Mouse (Mus musculus) ES-E14 (cell line): ENCODE data around the gene Elmo3. TPM values are rescaled to one million over a fixed set of nuclear protein-coding genes. Genes with fewer than 3 reads are reported as not detected.

ENCODE experiments used
- DNase-seq: peaks from one replicate; pipeline ENCODE4 v3.0.0-alpha.2; 2013; ENCODE audit warnings: low read depth, low spot score
- H3K27ac ChIP-seq: 2 replicates; pipeline ENCODE4 v1.5.1; 2012; ENCODE audit warnings: low read depth, mild to moderate bottlenecking, low read length, moderate library complexity, mixed read lengths; ENCODE audit not compliant: poor library complexity, insufficient read depth, severe bottlenecking
- H3K36me3 ChIP-seq: 2 replicates; pipeline ENCODE4 v1.6.1; 2012; ENCODE audit warnings: mild to moderate bottlenecking, low read length, moderate library complexity, mixed read lengths; ENCODE audit not compliant: control insufficient read depth, poor library complexity, insufficient read depth, severe bottlenecking
- H3K4me1 ChIP-seq, 2 experiments: fragments of 150-350 bp in 1 of 2; sonication (generic) in 1 of 2; 2 replicates each; pipeline ENCODE4 v1.6.1; 2012; ENCODE audit warnings: low read length in 2 of 2, mild to moderate bottlenecking in 1 of 2, mixed read lengths in 1 of 2; ENCODE audit not compliant: control insufficient read depth in 2 of 2, insufficient read depth in 2 of 2, poor library complexity in 1 of 2
- H3K4me3 ChIP-seq, 2 experiments: fragments of 150-350 bp in 1 of 2; sonication (generic) in 1 of 2; 2 replicates each; pipeline ENCODE4 v1.5.1; 2012; ENCODE audit warnings: low read length in 2 of 2, low read depth in 1 of 2, mild to moderate bottlenecking in 1 of 2, mixed read lengths in 1 of 2; ENCODE audit not compliant: insufficient read depth in 1 of 2, poor library complexity in 1 of 2, severe bottlenecking in 1 of 2
- H3K9ac ChIP-seq: 2 replicates; pipeline ENCODE4 v1.6.1; 2012; ENCODE audit warnings: low read depth, mild to moderate bottlenecking, low read length, mixed read lengths; ENCODE audit not compliant: poor library complexity, insufficient read depth, severe bottlenecking
- H3K9me3 ChIP-seq: fragments of 150-350 bp; sonication (generic); 2 replicates; pipeline ENCODE4 v1.6.1; 2012; ENCODE audit warnings: low read depth, mild to moderate bottlenecking, low read length; ENCODE audit not compliant: control insufficient read depth, insufficient read depth
- CHD2 ChIP-seq: IDR thresholded peaks from 2 replicates; pipeline ENCODE4 v1.6.1; 2014; ENCODE audit warnings: mild to moderate bottlenecking, low read depth, low read length, inconsistent platforms
- HCFC1 ChIP-seq: IDR thresholded peaks from 2 replicates; pipeline ENCODE4 v1.6.1; 2012; ENCODE audit warnings: low read length, inconsistent platforms, borderline replicate concordance; ENCODE audit not compliant: insufficient read depth
- MAFK ChIP-seq: IDR thresholded peaks from 2 replicates; pipeline ENCODE4 v1.6.1; 2014; ENCODE audit warnings: mild to moderate bottlenecking, low read depth, low read length, inconsistent platforms; ENCODE audit not compliant: insufficient read depth
- ZC3H11A ChIP-seq: IDR thresholded peaks from 2 replicates; pipeline ENCODE4 v1.6.1; 2012; ENCODE audit warnings: low read depth, mild to moderate bottlenecking, inconsistent platforms, low read length, borderline replicate concordance
- ZNF384 ChIP-seq: IDR thresholded peaks from 2 replicates; pipeline ENCODE4 v1.6.1; 2012; ENCODE audit warnings: low read depth, low read length, inconsistent platforms
- in situ Hi-C, 2 experiments: fragments of 600-800 bp; cut with MboI; formaldehyde crosslinking; loops; one replicate each; pipeline ENCODE4 v1.15.1; 2025; ENCODE audit warnings: low sequenced_read_pairs in 2 of 2, inconsistent platforms in 1 of 2; ENCODE audit not compliant: unreplicated experiment in 2 of 2
- total RNA-seq: library from RNA; depleted of rRNA; stranded (reverse); fragments of 300-350 nt; gene quantifications from 2 replicates; pipeline ENCODE4 v1.2.3, GENCODE M21; 2012; rRNA removed

The Elmo3 gene
- total RNA-seq, 1 experiment: 3.5 TPM

- Histone ChIP-seq H3K9ac (no peak overlapping the region), H3K27ac (no peak overlapping the region), H3K4me1 (peaks cover 2 to 16% of the 10 kb centered on the region in 2 experiments; a peak in 2 of 4 replicates), H3K4me3 (no peak overlapping the region), H3K9me3 (no peaks in the 10 kb centered on the region), H3K36me3 (peaks cover 6% of the 10 kb centered on the region)
- in situ Hi-C loops: no loop called here
- TF ChIP-seq HCFC1 (no peak), ZC3H11A (no peak), CHD2 (no peak), MAFK (no peak), ZNF384 (no peak)
- DNase-seq: no peak
Measured at GRCm38 (mm10) chr8:105359208-105359607, 53.8 kb downstream of the Elmo3 start.

GRCm38 (mm10) chr8:105359646-105360045, 54.2 kb downstream of the Elmo3 start:
- in situ Hi-C loops: no loop called here
- H3K4me1 ChIP-seq: peaks cover under 1 to 16% of the 10 kb centered on the region in 2 experiments; a peak in 2 of 4 replicates
- no peak overlapping the region for H3K9ac ChIP-seq
- H3K9me3 ChIP-seq: no peaks in the 10 kb centered on the region
- H3K36me3 ChIP-seq: peaks cover 6% of the 10 kb centered on the region
- H3K4me3 ChIP-seq: no peak overlapping the region
- TF ChIP-seq MAFK (no peak), HCFC1 (no peak), CHD2 (no peak), ZNF384 (no peak), ZC3H11A (no peak)
- no peak overlapping the region for H3K27ac ChIP-seq
- no peak for DNase-seq

Other genes with a start within 250 kb of the Elmo3 start
- gene Ces3b, start 221.8 kb upstream of the Elmo3 start, total RNA-seq: not detected in 2 replicates
- gene Ces4a, start 173.8 kb upstream of the Elmo3 start, total RNA-seq: not detected in 2 replicates
- gene Cbfb, start 134.9 kb upstream of the Elmo3 start, total RNA-seq: 36.2 and 47.0 TPM in 2 replicates
- 41.7 and 42.6 TPM in 2 replicates for gene D230025D16Rik, start 80.5 kb upstream of the Elmo3 start, total RNA-seq
- 2.5 and 2.8 TPM in 2 replicates for gene B3gnt9, start 50.4 kb upstream of the Elmo3 start, total RNA-seq
- gene Tradd, start 41.0 kb upstream of the Elmo3 start, total RNA-seq: 6.2 and 7.6 TPM in 2 replicates
- gene Fbxl8, start 41.0 kb upstream of the Elmo3 start, total RNA-seq: 1.2 and 2.3 TPM in 2 replicates
- 0.21 and 0.45 TPM in 2 replicates for gene Hsf4, start 35.8 kb upstream of the Elmo3 start, total RNA-seq
- gene Nol3, start 29.5 kb upstream of the Elmo3 start, total RNA-seq: 0.85 and 1.0 TPM in 2 replicates
- 3.9 and 4.2 TPM in 2 replicates for gene 4931428F04Rik, start 15.7 kb upstream of the Elmo3 start, total RNA-seq
- gene Exoc3l, start 9.5 kb upstream of the Elmo3 start, total RNA-seq: 22.0 and 33.5 TPM in 2 replicates
- 66.8 and 67.1 TPM in 2 replicates for gene E2f4, start 7.9 kb upstream of the Elmo3 start, total RNA-seq
- gene Lrrc29, start 20.7 kb downstream of the Elmo3 start, total RNA-seq: 2.5 and 2.8 TPM in 2 replicates
- gene Tmem208, start 20.8 kb downstream of the Elmo3 start, total RNA-seq: 123 and 133 TPM in 2 replicates
- gene Fhod1, start 42.4 kb downstream of the Elmo3 start, total RNA-seq: 9.1 and 12.7 TPM in 2 replicates
- 5.8 and 11.7 TPM in 2 replicates for gene Slc9a5, start 43.2 kb downstream of the Elmo3 start, total RNA-seq
- 3.0 and 3.1 TPM in 2 replicates for gene Plekhg4, start 67.7 kb downstream of the Elmo3 start, total RNA-seq
- 0.18 and 0.37 TPM in 2 replicates for gene Kctd19, start 107.9 kb downstream of the Elmo3 start, total RNA-seq
- gene Lrrc36, start 108.0 kb downstream of the Elmo3 start, total RNA-seq: 0.13 TPM in 1 of 2 replicates, not detected in the other
- gene Tppp3, start 165.9 kb downstream of the Elmo3 start, total RNA-seq: 16.7 and 17.3 TPM in 2 replicates
- gene Zdhhc1, start 191.3 kb downstream of the Elmo3 start, total RNA-seq: 3.2 and 7.6 TPM in 2 replicates
- gene Hsd11b2, start 213.2 kb downstream of the Elmo3 start, total RNA-seq: 0.67 and 0.74 TPM in 2 replicates